27 mouse cellular contexts compared by ENCODE assay signal in the genomic region with DNA sequence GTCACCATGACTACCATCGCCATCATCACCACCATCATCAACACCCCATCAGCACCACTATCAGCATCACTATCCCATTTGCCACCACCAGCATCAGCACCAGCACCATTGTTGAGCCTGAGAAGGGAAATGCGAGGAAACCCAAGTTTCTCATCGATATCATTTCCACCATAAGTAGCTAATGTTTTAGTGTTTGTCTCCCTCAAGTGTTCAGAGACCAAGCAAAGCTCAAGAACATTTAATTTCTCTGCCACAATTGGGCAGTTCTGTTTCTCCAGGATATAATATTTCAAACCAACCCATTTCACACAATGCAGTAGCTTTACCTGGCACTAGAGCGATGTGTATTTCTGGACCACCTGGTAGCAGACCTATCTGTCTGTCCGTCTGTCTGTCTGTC. TPM values are rescaled to one million over a fixed set of nuclear protein-coding genes. Genes with fewer than 3 reads are reported as not detected.
DNase-seq lines count a peak whose midpoint lies in the region; ATAC-seq and TF ChIP-seq lines count a peak whose summit lies in the region.
"Had no signal": no experiment of that assay in that cellular context is flagged by ENCODE, and none has a peak within 500 bp of the region (broad histone marks: within the 10 kb centered on the region; RNA-seq: fewer than 3 reads in every experiment).

No protein-coding gene starts in this region.

- DNase-seq in hindbrain, postnatal 0 days (ENCODE audit: low spot score) = peak; percentile 46
- DNase-seq in hindbrain, embryonic 11.5 days (ENCODE audit: low spot score) = no peak
- no peak for DNase-seq in testis, postnatal 10 days (ENCODE audit: low spot score)
- no peak for DNase-seq in ovary, adult 18-20 months (ENCODE audit: low spot score)
- DNase-seq: adrenal gland, postnatal 10 days; adrenal gland, postnatal 36 days; B cell, adult 2 months; cerebellum, adult 11-12 months; cerebellum, adult 8-10 months; cerebellum, postnatal 10 days; cerebellum, postnatal 36 days; embryo, embryonic 11 days; gastrocnemius, postnatal 25 days; heart, adult 18-20 months; heart, postnatal 10 days; heart, postnatal 36 days had no signal

- no peak overlapping the region for H3K4me2 ChIP-seq in hindbrain, postnatal 0 days (ENCODE audit: low read depth, low read length)
- H3K4me2 ChIP-seq in hindbrain, embryonic 11.5 days (replicated peaks; ENCODE audit: low read depth, low read length) = no peak overlapping the region
- H3K4me2 ChIP-seq: heart, embryonic 12.5 days; heart, embryonic 15.5 days; hindbrain, embryonic 14.5 days had no signal

- H3K9ac ChIP-seq in hindbrain, postnatal 0 days (replicated peaks; ENCODE audit: low read length) = no peak overlapping the region
- no peak overlapping the region for H3K9ac ChIP-seq in hindbrain, embryonic 11.5 days (ENCODE audit: low read depth, low read length)
- H3K9ac ChIP-seq: heart, embryonic 12.5 days; heart, embryonic 15.5 days; hindbrain, embryonic 14.5 days had no signal

- no peak for TF ChIP-seq POLR2A in testis, adult 2 months (IDR thresholded peaks at IDR 0.05; ENCODE audit: control insufficient read depth, low read depth, low read length)

- H3K27ac ChIP-seq in hindbrain, postnatal 0 days = no peak overlapping the region
- H3K27ac ChIP-seq in hindbrain, embryonic 11.5 days (ENCODE audit: low read depth, low read length) = no peak overlapping the region
- H3K27ac ChIP-seq in testis, adult 2 months (ENCODE audit: control insufficient read depth, insufficient read depth, low read depth, low read length) = no peak overlapping the region
- H3K27ac ChIP-seq: heart, embryonic 15.5 days; hindbrain, embryonic 10.5 days; hindbrain, embryonic 14.5 days had no signal

- peak; percentile 40; the same call in 1 of the 2 replicates for TF ChIP-seq CTCF in hindbrain, postnatal 0 days (IDR thresholded peaks at IDR 0.05; ENCODE audit: low read depth)
- TF ChIP-seq CTCF in testis, adult 2 months (IDR thresholded peaks at IDR 0.05; ENCODE audit: control insufficient read depth, insufficient read depth, insufficient replicate concordance, low read depth, low read length) = no peak

- H3K36me3 ChIP-seq in hindbrain, postnatal 0 days (ENCODE audit: insufficient read depth, low read length) = no peaks in the 10 kb centered on the region
- H3K36me3 ChIP-seq in hindbrain, embryonic 11.5 days (ENCODE audit: control insufficient read depth, insufficient read depth, low read length) = no peaks in the 10 kb centered on the region
- H3K36me3 ChIP-seq in megakaryocyte, embryonic 14.5 days (replicated peaks; ENCODE audit: low read length) = no peaks in the 10 kb centered on the region
- no peaks in the 10 kb centered on the region for H3K36me3 ChIP-seq in testis, adult 2 months (ENCODE audit: control insufficient read depth, insufficient read depth, low read length)
- H3K36me3 ChIP-seq: G1E; heart, embryonic 12.5 days; heart, embryonic 15.5 days; hindbrain, embryonic 10.5 days had no signal

- no peaks in the 10 kb centered on the region for H3K27me3 ChIP-seq in hindbrain, postnatal 0 days (ENCODE audit: insufficient read depth, low read length)
- no peaks in the 10 kb centered on the region for H3K27me3 ChIP-seq in hindbrain, embryonic 11.5 days (ENCODE audit: control insufficient read depth, insufficient read depth, low read length)
- H3K27me3 ChIP-seq in megakaryocyte, embryonic 14.5 days (replicated peaks) = no peaks in the 10 kb centered on the region
- no peaks in the 10 kb centered on the region for H3K27me3 ChIP-seq in testis, adult 2 months (ENCODE audit: control insufficient read depth, insufficient read depth, low read length)
- H3K27me3 ChIP-seq: CH12.LX; heart, embryonic 12.5 days; heart, embryonic 15.5 days; Patski had no signal

- WGBS in hindbrain, postnatal 0 days = 86% methylated on average over 5 of the region's 5 CpGs
- 88% methylated on average over 5 of the region's 5 CpGs for WGBS in hindbrain, embryonic 11.5 days

- no peak for ATAC-seq in hindbrain, postnatal 0 days
- ATAC-seq in hindbrain, embryonic 11.5 days (ENCODE audit: low FRiP score) = no peak
- no peak for ATAC-seq in megakaryocyte, adult 5-6 weeks (ENCODE audit: poor library complexity, severe bottlenecking)
- ATAC-seq: forebrain, embryonic 14.5 days; Patski had no signal

- no peak overlapping the region for H3K4me3 ChIP-seq in hindbrain, postnatal 0 days (ENCODE audit: low read length)
- no peak overlapping the region for H3K4me3 ChIP-seq in hindbrain, embryonic 11.5 days (ENCODE audit: low read depth, low read length)
- peak overlapping the region; percentile 74 for H3K4me3 ChIP-seq in megakaryocyte, embryonic 14.5 days (replicated peaks)
- H3K4me3 ChIP-seq in testis, adult 2 months (ENCODE audit: control insufficient read depth, low read depth, low read length) = peak overlapping the region; percentile 47; the same call in 1 of the 2 replicates
- H3K4me3 ChIP-seq: heart, embryonic 12.5 days; heart, embryonic 15.5 days; hindbrain, embryonic 10.5 days had no signal

- no peaks in the 10 kb centered on the region for H3K4me1 ChIP-seq in hindbrain, postnatal 0 days (ENCODE audit: insufficient read depth, low read length)
- H3K4me1 ChIP-seq in hindbrain, embryonic 11.5 days (replicated peaks; ENCODE audit: control insufficient read depth, insufficient read depth, low read length) = no peaks in the 10 kb centered on the region
- no peaks in the 10 kb centered on the region for H3K4me1 ChIP-seq in megakaryocyte, embryonic 14.5 days
- H3K4me1 ChIP-seq in testis, adult 2 months (ENCODE audit: control insufficient read depth, insufficient read depth, low read length) = peaks cover 14% of the 10 kb centered on the region
- H3K4me1 ChIP-seq: heart, embryonic 12.5 days; heart, embryonic 15.5 days; hindbrain, embryonic 10.5 days had no signal

- H3K9me3 ChIP-seq in hindbrain, postnatal 0 days (ENCODE audit: low read length) = no peaks in the 10 kb centered on the region
- no peaks in the 10 kb centered on the region; the same call in 1 of the 2 replicates for H3K9me3 ChIP-seq in hindbrain, embryonic 11.5 days (ENCODE audit: control insufficient read depth, low read length)
- peaks cover 91% of the 10 kb centered on the region for H3K9me3 ChIP-seq in megakaryocyte, embryonic 14.5 days
- H3K9me3 ChIP-seq: heart, embryonic 15.5 days had no signal

RNA-seq across cellular contexts. Expression of a gene that starts 59.7 kb away (rescaled TPM):
- total RNA-seq in hindbrain, postnatal 0 days (2014; rRNA removed) = 28.9 and 42.7 TPM in 2 replicates
- 5.8 and 6.1 TPM in 2 replicates for polyA plus RNA-seq in hindbrain, postnatal 0 days (2015; fragmentation: Nextera tagmentation; extraction: Ambion mirVana)
- polyA plus RNA-seq in hindbrain, embryonic 11.5 days (2014; fragmentation: Nextera tagmentation; extraction: Ambion mirVana) = 0.46 and 0.63 TPM in 2 replicates
- not detected in 2 replicates for polyA plus RNA-seq in megakaryocyte, embryonic 14.5 days (2012; ENCODE audit: insufficient read depth, low replicate concordance)
- not detected in 2 replicates for total RNA-seq in megakaryocyte, adult 5-6 weeks (2015)
- total RNA-seq in megakaryocyte, adult 5-6 weeks (2017) = 0.07 TPM in 1 of 2 replicates, not detected in the other
- 0.04 TPM in 2 replicates for polyA plus RNA-seq in testis, adult 2 months (2012; rRNA removed)
- total RNA-seq: CH12.LX; heart, adult 18-20 months had no signal
- polyA plus RNA-seq: G1E, Patski had no signal

Comparison
In these comparisons a context has a peak if more than half of its experiments do, and no peak if none do; other contexts are left out.
1. H3K4me3 ChIP-seq: peak in megakaryocyte, embryonic 14.5 days (single experiment) and testis, adult 2 months (single experiment); none in hindbrain, postnatal 0 days (single experiment) and hindbrain, embryonic 11.5 days (single experiment).